Mouse (Mus musculus) gastrocnemius, postnatal 25 days (tissue): ENCODE results near the gene Ctu2. TPM values are rescaled to one million over a fixed set of nuclear protein-coding genes. Genes with fewer than 3 reads are reported as not detected.

ENCODE experiments used
- DNase-seq: peaks from one replicate; pipeline ENCODE4 v3.0.0; 2022
- total RNA-seq, 2 experiments: library from RNA; stranded (reverse); gene quantifications; 1 replicate in 1 of 2; 2 replicates in 1 of 2; pipeline ENCODE4 v1.2.3; 2021

Ctu2 gene
- total RNA-seq, 2 experiments from 2014 or later: 6.7 to 7.4 TPM

- DNase-seq: no peak
These were observed 30.7 kb upstream of the Ctu2 start for GRCm38 (mm10) chr8:122445203-122445602.

- DNase-seq: peak; percentile 79
These were observed 24.7 kb upstream of the Ctu2 start for GRCm38 (mm10) chr8:122451161-122451703.

- peak; percentile 73 for DNase-seq
These were observed 23.8 kb upstream of the Ctu2 start for GRCm38 (mm10) chr8:122452154-122452553.

- DNase-seq: no peak
These were observed 21.5 kb upstream of the Ctu2 start for GRCm38 (mm10) chr8:122454409-122454808.

GRCm38 (mm10) chr8:122457171-122457570 is 18.8 kb upstream of the Ctu2 start:
- DNase-seq: no peak

- no peak for DNase-seq
These were observed 16.6 kb upstream of the Ctu2 start for GRCm38 (mm10) chr8:122459218-122459900.

- DNase-seq: no peak
These were observed 16.0 kb upstream of the Ctu2 start for GRCm38 (mm10) chr8:122459990-122460389.

- DNase-seq: peak; percentile 78
These were observed 15.1 kb upstream of the Ctu2 start, which contains the start of gene Snai3 for GRCm38 (mm10) chr8:122460524-122461472. TSS of gene Snai3 (minus strand) at chr8:122460733.

- no peak for DNase-seq
These were observed 14.3 kb upstream of the Ctu2 start for GRCm38 (mm10) chr8:122461473-122462148.

- no peak for DNase-seq
These were observed 13.4 kb upstream of the Ctu2 start for GRCm38 (mm10) chr8:122462510-122462909.

- no peak for DNase-seq
These were observed 12.0 kb upstream of the Ctu2 start for GRCm38 (mm10) chr8:122463651-122464640.

- no peak for DNase-seq
These were observed 11.0 kb upstream of the Ctu2 start for GRCm38 (mm10) chr8:122464985-122465384.

- no peak for DNase-seq
These were observed 8.1 kb upstream of the Ctu2 start for GRCm38 (mm10) chr8:122467816-122468215.

GRCm38 (mm10) chr8:122469407-122469806 is 6.5 kb upstream of the Ctu2 start:
- no peak for DNase-seq

GRCm38 (mm10) chr8:122469965-122470364 is 6.0 kb upstream of the Ctu2 start:
- no peak for DNase-seq

GRCm38 (mm10) chr8:122470691-122471090 is 5.3 kb upstream of the Ctu2 start:
- DNase-seq: no peak

- no peak for DNase-seq
These were observed 2.0 kb upstream of the Ctu2 start for GRCm38 (mm10) chr8:122473911-122474421.

- peak; percentile 25 for DNase-seq
These were observed 887 bp upstream of the Ctu2 start for GRCm38 (mm10) chr8:122474951-122475560.

- DNase-seq: no peak
These were observed 6.5 kb downstream of the Ctu2 start for GRCm38 (mm10) chr8:122482448-122482847.

- DNase-seq: no peak
These were observed 7.9 kb downstream of the Ctu2 start for GRCm38 (mm10) chr8:122483877-122484276.
